Mouse (Mus musculus): ENCODE results near the gene Axin2.
A peak's percentile ranks its signal among the peaks of the same experiment; 100 is the strongest.

Gene Axin2

GRCm38 (mm10) chr11:108906590-108907254 lies 13.4 kb upstream of the Axin2 start:
- no peak for DNase-seq

DNA sequence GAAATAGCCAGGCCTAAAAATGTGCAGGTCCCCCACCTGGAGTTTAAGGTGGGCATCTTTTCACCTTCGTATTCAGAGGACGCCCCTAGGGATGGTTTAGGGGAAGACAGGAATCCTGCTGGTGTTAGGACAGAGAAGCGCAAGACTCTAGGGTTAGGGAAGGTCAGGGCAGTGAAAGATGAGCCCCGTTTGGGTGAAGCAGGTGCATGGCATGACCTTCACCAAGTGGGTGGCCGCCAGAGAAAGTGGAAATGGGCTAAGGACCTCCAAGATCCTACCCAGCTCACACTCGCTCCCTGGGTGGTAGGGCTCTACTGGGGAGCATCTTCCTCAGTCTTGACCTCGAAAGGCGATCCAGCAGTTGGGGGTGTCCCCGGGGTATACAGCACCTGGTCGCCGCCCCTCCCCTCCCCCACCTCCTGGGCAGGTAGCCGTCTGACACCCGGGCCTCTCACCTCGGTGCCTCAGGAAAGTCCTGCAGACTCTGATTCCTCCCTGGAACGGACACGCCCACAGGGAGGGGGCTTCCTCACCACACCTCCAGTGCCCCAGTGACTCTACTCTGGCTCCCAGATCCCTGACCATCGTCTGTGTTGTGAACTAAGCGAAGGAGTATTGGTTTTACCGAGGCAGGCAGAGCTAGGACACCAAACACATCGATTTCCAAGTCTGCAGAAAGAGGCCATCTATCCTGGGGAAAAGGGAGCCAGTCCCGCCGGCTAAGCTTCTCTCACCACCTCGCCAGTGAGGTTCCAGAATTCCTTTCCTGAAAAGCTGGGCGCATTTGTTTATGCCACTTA lies 10.6 kb upstream of the Axin2 start:
- no peak for DNase-seq

GRCm38 (mm10) chr11:108910328-108910886 lies 9.7 kb upstream of the Axin2 start:
- DNase-seq: peak in 1 of 2 experiments; percentile 34

- no peak for DNase-seq
These were observed 9.2 kb upstream of the Axin2 start for GRCm38 (mm10) chr11:108910903-108911302.

- DNase-seq: no peak
These were observed 8.0 kb upstream of the Axin2 start for GRCm38 (mm10) chr11:108912174-108912573.

DNA sequence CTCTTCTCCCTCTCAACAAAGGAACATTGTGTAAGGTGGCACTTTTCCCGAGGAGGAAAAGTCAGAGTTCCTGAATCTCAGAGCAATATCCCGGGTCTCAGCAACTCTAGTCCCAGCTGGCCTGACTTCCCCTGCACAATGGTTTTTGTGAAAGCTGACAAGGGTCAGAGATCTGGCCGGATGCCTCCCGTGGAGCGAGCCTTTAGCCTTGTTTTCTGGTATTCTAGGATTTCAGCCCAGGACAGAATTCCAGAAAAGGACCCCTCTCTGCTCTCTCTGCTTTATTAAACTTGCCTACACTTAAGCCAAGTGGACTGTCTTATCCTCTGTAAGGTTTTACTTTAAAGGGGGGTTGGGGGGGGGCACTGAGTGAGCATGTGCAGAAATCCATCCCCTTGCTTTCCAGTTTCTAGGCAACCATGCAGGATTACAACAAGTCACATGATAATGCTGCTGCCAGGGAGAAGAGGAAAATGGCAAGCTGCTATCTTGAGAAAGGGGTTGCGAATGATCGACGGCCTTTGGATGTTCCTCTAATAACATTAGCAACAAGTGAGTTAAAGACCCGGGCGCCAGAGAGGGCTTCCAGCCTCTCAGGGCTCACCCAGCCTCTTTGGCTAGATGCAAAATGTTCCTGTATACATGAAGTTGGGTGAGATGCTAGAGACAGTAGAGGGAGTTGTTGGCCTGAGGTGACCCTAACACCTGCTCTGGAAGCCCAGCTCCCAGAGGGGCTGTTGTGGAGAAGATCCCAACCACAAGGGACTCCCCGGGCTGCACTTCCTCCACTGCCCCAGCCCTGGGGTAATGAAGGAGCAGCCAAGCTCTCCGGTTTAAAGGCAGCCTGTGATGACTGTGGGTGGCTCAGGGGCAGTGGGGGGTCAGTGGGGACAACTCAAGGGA lies 2.5 kb upstream of the Axin2 start:
- peak; percentile 72 to 78 for DNase-seq

GRCm38 (mm10) chr11:108920636-108921505 lies 722 bp downstream of the Axin2 start:
- DNase-seq: peak; percentile 89 to 95

GRCm38 (mm10) chr11:108921506-108922455 lies 1.6 kb downstream of the Axin2 start:
- peak; percentile 64 to 76 for DNase-seq

- DNase-seq: no peak
These were observed 2.5 kb downstream of the Axin2 start for GRCm38 (mm10) chr11:108922511-108923187.

- peak in 1 of 2 experiments; percentile 14 for DNase-seq
These were observed 3.0 kb downstream of the Axin2 start for GRCm38 (mm10) chr11:108923188-108923575.

DNA sequence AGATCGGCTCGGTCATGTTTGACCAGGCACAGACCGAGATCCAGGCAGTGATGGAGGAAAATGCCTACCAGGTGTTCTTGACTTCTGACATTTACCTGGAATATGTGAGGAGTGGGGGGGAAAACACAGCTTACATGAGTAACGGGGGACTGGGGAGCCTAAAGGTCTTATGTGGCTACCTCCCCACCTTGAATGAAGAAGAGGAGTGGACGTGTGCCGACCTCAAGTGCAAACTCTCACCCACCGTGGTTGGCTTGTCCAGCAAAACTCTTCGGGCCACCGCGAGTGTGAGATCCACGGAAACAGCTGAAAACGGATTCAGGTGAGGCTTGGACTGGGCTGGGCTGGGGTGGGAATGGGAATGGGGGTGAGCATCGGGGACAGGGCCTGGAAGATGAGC lies 3.6 kb downstream of the Axin2 start:
- DNase-seq: no peak

- DNase-seq: peak in 1 of 2 experiments; percentile 32
These were observed 4.2 kb downstream of the Axin2 start for GRCm38 (mm10) chr11:108924346-108924745.

GRCm38 (mm10) chr11:108925202-108925601 lies 5.1 kb downstream of the Axin2 start:
- DNase-seq: peak; percentile 88 to 91

DNA sequence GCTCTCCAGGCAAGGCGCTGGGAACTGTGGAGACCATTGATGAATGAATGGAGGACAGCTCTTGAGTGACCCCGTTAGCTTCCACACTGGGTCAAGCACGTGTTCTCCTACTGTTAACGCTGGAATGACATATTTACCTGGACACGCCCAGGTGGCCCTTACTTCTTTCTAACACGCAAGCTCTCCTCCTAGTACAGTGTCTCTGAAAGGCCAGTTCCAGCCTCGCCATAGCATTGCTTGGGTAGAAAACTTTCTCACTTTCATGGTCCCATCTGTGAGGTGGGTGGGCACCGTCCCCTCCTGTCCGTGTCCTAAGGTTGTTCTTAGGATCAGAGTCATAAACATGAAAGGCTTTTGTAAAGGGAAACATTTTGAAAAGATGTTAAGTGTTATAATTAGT lies 5.7 kb downstream of the Axin2 start:
- no peak for DNase-seq

DNA sequence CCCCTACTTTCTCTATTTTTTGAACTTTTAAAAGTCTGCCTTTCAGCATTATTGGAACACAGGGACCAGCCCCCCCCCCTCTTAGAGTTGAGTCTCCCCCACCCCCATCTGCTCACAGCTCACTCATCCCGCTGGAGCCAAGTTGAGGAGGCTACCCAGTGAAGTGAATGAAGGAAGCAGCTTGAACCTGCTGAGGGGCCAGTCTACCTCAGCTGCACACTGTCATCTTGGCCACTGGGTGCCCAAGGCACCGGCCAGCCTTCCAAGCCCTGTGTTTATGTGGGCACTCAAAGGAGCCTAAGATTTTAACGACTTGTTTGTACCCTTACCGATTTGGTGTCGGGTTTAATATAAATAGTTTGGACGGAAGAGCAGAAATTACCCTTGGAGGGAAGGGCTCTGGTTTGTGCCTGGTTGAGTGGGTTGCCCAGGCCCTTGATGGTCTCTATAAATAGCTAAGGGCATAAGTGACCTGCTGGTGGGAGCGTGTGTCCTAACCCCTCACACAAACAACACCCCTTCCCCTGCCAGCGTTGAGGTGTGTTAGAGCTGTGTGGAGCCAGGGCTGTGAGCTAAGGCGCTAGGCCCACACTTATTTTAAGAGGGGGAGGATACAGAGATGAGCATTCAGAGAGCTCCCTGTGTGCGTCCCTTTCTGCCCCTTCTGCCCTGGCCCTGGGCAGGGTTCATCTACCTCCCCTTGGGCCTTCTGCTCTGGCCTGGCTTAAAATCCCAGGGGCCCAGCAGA lies 6.4 kb downstream of the Axin2 start:
- no peak for DNase-seq

- no peak for DNase-seq
These were observed 6.9 kb downstream of the Axin2 start for GRCm38 (mm10) chr11:108927093-108927444.

DNA sequence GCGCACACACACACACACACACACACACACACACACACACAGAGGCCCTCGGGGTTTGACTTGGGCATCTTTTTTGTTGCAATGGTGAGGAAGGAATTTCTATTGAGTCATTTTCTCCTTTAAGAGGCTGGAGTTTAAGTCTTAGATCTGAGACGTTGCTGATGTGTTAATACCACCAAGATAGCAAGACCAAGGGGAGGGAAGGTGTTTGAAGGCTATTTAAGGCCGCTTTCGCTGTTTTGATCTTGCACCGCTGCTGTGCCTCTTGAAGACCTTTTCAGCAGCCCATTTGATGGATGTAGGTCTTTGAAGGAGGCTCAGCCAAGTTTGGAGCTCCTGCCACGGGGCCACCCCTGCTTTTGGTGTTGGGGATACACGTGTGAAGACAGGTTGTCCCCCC lies 7.9 kb downstream of the Axin2 start:
- no peak for DNase-seq

DNA sequence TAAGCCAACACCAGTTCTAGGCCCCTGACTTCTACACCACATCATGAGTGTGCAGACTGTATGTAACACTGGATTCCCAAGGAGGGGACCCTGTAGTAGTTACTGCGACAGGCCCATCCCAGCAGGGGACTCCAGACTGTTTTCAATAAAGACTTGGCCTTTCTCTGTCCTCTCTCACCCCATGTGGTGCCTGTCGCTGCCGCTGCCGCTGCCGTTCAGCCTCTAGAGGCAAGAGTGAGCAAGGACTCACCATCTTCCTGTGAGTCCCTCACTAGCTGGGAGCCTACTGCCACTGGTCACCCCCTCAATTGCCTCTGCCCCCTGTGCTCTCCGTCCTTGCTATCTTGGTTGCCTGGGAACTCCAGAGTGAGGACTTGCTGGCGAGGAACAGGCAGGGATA lies 8.6 kb downstream of the Axin2 start:
- peak in 1 of 2 experiments; percentile 42 for DNase-seq

DNA sequence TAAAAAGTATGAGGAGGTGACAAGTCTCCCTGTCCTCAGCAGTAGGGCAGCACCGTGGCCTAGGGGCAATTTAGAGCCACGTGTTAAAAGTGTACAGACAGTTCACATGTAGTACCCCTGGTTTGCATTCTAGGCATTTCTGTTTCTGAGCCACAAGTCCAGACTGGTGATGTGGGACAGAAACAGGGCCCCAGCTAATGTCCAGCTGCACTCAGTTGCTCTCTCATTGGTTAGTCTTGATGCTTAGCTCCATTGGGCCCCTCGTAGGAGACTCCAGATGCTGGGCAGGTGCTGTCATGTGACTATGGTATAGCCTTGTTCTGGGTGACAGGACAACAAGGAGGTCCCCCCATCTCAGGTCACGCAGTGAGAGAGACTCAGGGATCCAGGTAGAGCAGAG lies 9.0 kb downstream of the Axin2 start:
- DNase-seq: no peak

All from kidney, postnatal 4 days (tissue).